Mouse (Mus musculus): ENCODE measurements around the gene Anxa3.

Gene Anxa3

DNA sequence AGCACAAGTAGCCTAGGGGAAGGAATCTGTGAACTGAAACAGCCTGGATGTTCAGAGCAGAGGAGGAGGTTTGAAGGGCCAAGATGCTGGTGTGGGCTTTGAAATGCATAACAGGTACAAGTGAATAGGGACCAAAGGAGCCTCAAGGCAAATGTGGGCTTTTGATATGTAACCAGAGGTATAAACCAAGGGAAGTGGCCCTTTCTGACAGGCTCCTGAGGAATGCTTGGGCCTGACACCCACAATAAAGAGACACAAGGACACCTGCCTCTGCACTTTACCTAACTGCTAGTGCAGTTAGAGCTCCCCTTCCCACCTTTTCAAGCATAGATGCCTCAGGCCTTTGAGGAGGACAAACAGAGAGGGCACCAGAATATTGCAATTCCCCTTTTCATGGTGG is 54.8 kb downstream of the Anxa3 start:
- DNase-seq (ENCODE audit: inconsistent ontology term), result no peak

DNA sequence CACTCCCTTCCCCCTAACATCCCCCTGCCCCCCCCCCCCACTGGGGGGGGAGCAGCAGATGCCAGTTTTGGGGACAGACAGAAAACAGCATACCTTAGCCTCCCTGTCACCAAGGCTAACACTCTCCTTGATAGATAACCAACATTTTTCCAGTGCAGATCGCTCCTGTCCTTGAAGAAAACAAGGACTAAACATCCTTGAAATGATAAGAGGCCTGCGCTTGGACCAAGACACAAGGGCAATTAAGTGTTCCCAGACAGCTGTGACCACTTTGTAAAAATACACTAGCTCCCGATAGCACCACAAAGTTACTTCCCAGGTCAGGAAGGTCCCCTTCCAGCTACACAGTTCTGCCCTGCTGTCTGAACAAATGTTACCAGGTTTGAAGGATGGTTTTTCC is 55.2 kb downstream of the Anxa3 start:
- DNase-seq (ENCODE audit: inconsistent ontology term), result no peak

DNA sequence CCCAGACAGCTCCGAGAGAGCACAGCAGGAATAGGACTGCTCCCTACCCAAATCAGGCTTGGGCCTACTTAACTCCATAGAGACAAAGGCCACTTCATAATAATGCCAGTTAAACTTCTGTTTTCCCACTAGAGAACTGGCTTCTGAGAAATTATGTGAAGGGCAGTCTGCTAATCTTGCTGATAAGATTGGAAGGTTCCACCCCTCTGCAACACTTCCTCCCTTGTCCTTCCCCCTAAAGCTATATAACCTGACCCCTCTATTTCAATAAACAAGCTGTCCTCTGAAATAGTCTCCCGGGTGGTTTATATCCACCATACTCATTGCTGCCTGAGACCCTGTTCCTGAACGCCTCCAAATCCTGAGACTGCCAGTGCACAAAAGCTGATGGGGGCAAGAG is 56.1 kb downstream of the Anxa3 start:
- no peak for DNase-seq (ENCODE audit: inconsistent ontology term)

DNA sequence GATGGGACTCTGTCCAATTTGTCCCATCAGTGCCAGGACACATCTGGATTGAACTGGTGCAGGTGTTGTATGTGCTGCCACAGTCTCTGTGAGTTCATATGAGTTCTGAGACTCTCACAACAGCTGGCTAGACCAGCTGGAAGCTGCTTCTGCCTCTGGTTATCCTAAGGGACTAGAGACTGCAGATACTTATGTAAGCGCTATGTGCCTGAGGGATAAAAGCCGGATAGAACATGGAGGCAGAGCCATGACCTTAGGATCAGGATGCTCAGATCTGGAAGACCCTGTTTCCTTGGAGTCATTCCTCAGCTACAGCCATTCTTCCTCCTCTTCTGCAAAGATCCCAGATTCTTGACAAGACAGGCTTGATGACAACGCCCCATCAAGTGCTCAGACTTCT is 60.3 kb downstream of the Anxa3 start:
- DNase-seq (ENCODE audit: inconsistent ontology term), result no peak

DNA sequence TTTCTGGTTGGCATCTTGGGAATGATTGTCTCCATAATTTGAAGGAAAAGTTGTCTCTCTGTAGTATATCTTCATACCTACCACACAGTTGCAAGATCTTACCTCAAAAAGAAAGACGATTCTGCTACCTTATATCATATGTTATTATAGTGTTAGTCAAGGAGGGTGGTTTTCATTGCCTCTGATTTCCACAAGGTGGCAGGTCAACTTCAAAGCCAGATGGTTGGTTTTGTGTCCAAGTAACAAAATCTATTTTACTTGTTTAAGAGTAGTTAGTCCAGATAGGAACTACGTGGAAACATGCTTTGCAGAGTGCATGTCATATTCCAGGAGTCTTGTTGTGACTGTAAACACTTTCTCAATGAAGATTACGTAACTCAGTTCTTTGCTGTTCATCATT is 61.2 kb downstream of the Anxa3 start:
- DNase-seq (ENCODE audit: inconsistent ontology term), result no peak

DNA sequence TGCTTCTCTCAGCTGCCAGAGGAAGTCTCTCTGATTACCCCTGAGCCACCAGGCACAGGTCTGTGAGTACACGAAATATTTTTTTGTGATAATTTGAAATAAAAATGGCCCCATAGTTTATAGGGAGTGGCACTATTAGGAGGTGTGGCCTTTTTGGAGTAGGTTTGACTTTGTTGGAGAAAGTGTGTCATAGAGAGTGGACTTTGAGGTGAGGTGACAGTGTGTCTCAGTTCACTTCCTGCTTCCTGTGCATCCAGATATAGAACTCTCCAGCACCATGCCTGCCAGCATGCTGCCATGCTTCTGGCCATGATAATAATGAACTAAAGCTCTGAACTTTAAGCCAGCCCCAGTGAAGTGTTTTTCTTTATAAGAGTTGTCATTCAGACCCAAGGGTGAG is 66.8 kb downstream of the Anxa3 start:
- no peak for DNase-seq (ENCODE audit: inconsistent ontology term)

DNA sequence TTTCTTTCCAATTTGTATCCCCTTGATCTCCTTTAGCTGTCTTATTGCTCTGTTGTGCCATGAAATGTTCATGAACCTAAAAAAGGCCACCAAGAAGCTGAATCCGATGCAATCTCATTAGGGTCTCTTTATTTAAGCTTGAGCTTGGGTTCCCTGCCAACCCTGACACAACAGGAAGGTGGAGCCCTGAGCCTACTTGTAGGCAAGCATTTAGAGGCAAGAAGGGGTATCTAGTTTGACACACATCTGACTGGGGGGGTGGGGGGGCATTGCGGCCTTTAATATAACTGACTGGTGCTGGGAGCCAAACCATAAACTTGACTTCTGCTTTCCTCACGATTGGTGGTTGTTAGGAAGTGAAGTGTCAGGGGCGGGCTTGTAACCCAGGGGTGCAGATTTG is 74.0 kb downstream of the Anxa3 start:
- no peak for DNase-seq (ENCODE audit: inconsistent ontology term)

DNA sequence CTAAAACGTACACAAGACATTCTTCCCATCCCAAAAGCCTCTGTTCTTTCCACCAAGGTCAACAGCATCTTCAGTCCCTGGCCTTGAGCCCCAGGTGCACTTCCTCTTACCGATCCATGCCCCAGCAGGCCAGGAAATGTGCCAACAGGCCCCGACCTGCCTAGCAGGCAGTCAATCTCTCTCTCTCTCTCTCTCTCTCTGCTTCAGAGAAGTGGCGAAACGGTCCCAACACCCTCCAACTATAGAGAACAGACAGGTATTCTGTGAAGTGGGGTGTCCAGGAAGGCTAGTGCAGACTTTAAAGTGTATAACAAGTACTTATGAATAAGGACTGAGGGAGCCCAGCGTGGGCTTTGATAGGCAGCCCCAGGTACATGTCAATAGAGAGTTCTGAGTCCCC is 75.8 kb downstream of the Anxa3 start:
- DNase-seq (ENCODE audit: inconsistent ontology term), result no peak

DNA sequence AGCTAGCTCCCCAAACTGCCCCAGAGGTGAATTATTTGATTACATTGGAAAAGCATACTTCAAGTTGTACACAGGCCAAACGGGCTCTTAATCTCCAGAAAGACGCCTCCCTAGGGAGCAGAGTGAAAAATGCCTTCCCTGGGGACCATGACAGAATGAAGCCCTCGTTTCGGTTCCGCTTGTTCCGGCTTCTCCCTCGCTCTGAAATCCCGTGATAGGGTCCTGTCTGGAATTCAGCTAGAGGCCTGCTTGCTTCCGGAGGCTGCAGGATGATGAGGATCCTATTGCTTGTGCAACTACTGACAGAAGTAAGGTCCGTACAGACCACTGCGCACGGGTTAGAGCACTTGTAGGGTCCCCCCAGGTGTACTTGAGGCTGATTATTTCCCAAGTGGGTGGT is 77.9 kb downstream of the Anxa3 start:
- no peak for DNase-seq (ENCODE audit: inconsistent ontology term)

DNA sequence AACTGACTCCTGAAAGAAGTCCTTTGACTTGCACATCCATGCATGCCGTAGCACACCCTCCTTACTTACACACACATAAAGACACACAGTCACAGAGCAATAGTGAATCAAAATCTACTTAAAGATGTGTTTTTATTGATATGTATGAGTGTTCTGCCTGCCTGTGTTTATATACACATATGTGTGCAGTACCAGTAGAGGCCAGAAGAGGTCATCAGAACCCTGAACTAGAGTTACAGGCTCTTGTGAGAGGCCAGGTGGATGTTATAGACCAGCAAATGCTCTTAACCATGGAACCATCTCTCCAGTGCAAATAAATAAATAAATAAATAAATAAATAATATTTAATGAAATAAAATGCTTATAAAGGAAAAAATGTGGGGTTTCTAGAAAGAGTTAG is 85.0 kb downstream of the Anxa3 start:
- no peak for DNase-seq (ENCODE audit: inconsistent ontology term)

DNA sequence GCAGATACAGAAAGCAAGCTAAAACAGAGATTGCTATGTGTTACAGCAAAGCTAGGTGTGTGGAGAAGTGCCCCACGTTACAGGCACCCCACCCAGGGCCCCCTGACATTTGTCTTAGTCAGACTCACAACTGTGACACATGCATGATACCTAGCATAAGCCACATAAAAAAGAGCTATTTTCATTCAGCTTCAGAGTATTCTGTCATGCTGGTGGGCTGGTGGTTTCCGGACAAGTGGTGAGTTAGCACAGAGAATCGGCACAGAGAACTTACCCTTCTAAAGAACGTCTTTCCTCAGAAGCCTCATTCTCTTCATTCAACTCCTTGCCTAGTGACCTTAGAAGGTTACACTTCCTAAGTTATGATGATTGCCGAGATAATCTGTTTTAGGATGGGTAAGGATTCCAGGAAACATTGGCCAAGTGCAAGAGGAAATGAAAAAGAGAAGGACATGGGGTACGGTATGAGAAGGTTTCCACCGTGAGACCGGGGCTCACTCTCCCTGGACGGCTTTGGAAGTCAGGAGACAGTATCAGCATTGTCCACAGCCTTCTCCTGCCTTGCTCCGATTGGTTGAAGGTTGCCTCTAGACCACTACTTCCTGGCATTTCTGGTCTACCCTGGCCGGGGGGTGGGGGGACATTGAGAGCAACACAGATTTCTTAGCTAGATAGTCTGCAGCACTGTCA is 85.9 kb downstream of the Anxa3 start:
- no peak for DNase-seq (ENCODE audit: inconsistent ontology term)

DNA sequence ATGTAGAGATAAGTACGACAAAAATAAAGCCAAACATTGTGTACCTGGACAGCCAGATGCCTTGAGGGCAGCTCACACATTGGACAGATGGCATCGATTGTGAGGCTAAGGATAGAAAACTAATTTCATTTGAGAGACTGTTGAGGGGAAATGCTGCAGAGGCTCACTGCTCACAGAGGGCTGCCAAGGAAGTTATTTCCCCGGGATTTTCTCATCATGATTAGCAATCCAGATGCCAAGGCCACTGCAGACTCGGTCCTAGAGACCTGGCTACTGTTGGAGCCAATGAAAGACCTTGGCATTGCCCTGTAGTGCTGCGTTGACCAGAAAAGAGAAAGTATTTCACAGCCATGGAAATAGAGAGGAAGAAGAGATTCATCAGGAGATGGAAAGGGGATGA is 87.1 kb downstream of the Anxa3 start:
- no peak for DNase-seq (ENCODE audit: inconsistent ontology term)

DNA sequence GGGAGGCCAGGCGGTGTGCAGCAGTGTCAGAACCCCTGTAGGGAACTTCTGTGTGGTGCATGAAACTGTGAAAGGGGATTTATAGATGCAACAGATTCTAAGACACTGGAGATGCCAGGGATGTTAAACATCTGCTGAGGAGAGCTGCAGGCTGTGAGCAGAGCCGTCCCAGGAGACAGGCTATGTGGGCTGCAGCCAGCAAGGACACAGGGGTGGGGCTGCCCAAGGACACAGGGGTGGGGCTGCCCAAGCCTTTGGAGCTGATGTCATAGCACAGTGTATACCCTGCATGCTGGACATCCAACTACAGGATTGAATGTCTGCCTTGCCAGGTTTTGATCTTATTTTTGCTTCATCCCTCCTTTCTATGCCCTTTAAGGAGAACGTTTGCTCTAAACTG is 88.0 kb downstream of the Anxa3 start:
- DNase-seq (ENCODE audit: inconsistent ontology term), result no peak

DNA sequence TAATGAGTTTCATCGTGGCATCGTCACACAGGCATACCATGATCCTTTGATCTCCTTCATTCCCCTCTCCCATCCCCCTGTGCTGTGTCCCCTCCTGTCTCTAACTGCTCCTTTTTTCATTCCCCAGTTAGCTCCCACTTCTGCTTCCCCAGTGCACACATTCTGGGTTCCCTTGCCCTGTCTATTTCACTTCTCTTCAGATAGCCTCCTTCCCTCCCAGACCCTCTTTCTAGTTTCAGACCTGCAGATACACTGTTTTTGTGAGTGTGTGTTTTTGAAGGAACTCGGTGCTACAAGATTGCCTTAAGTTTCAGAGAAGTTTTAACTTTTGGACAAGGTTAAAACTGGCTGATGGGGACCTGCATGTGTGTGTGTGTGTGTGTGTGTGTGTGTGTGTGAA is 88.5 kb downstream of the Anxa3 start:
- no peak for DNase-seq (ENCODE audit: inconsistent ontology term)

DNA sequence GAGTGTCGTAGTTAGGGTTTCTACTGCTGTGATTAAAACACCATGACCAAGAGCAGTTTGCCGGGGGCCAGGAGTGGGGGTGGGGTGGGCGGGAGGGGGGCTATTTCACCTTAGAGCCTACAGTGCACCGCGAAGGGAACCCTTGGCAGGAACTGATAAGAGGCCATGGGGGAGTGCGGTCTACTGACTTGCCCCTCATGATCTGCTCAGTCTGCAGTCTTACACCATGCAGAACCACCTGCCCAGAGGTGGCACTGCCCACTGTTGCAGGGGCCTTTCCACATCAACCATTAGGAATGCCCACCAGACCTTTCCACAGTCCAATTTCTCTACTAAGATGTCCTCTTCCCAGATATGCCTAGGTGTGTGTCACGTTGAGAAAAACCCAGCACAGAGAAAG is 92.1 kb downstream of the Anxa3 start:
- no peak for DNase-seq (ENCODE audit: inconsistent ontology term)

DNA sequence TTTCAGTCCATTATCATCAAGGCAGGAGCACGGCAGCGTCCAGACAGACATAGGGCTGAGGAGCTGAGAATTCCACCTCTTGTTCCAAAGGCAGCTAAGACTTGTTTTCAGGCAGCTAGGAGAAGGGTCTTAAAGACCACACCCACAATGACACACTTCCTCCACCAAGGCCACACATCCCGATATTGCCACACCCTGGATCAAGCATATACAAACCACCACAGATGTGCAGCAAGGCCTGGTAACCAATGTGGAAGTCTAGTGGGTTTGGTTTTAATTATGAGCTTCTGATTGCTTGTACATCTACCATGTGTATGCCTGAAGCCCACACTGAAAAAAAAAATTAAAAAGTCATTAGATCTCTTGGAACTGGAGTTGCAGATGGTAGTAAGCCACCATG is 95.3 kb downstream of the Anxa3 start:
- DNase-seq (ENCODE audit: inconsistent ontology term), result no peak

DNA sequence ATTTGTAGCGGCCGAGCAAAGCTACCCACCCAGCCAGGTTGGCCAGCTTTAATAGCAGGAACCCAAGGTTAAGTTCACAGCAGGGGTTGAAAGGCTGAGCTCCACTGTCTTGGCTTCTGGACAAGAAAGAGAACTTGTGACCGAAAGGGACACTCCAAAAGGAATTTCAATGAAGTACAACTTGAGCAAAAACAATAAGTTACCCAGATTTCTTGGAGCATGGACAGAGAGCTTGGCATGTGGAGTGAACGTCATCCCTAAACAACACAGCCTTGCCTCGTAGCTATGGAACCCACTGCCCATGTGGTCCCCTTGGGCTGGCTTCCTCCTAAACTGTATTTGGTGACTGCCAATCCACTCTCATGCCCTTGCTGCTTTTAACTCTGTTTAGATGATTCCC is 97.2 kb downstream of the Anxa3 start:
- DNase-seq (ENCODE audit: inconsistent ontology term), result peak; percentile 82

Measured in Muller cell, postnatal 12 days (primary cell).